Mouse (Mus musculus) MEL (cell line): ENCODE results near the gene Spred1. TPM values are rescaled to one million over a fixed set of nuclear protein-coding genes. Genes with fewer than 3 reads are reported as not detected.
"Not testable (repeated sequence)": the region's sequence is repeated elsewhere in the genome, so short reads cannot be mapped to it uniquely, and the experiment has no call there.

Experiments used
- DNase-seq: peaks from one replicate; pipeline ENCODE4 v3.0.0; 2011; ENCODE audit warnings: low read depth, low spot score
- H3K27ac ChIP-seq: 2 replicates; pipeline ENCODE4 v1.5.1; 2012; ENCODE audit warnings: low read depth, mild to moderate bottlenecking, control low read depth, low read length, moderate library complexity; ENCODE audit not compliant: control insufficient read depth
- H3K27me3 ChIP-seq, 2 experiments: fragments of 150-350 bp in 1 of 2; sonication (generic) in 1 of 2; 2 replicates each; pipeline ENCODE4 v1.6.1; 2012; ENCODE audit warnings: low read length in 2 of 2, mild to moderate bottlenecking in 2 of 2, improper control_type of control experiment in 1 of 2, moderate library complexity in 1 of 2; ENCODE audit not compliant: insufficient read depth in 2 of 2, control insufficient read depth in 1 of 2
- H3K36me3 ChIP-seq, 2 experiments: 2 replicates each; pipeline ENCODE4 v1.6.1; 2012 to 2014; ENCODE audit warnings: low read length in 2 of 2, improper control_type of control experiment in 1 of 2, inconsistent platforms in 1 of 2, mild to moderate bottlenecking in 1 of 2; ENCODE audit not compliant: insufficient read depth in 2 of 2, control insufficient read depth in 1 of 2
- H3K4me1 ChIP-seq, 2 experiments: fragments of 150-350 bp in 1 of 2; sonication (generic) in 1 of 2; 2 replicates each; pipeline ENCODE4 v1.6.1; 2012; ENCODE audit warnings: low read length in 2 of 2, improper control_type of control experiment in 1 of 2, mild to moderate bottlenecking in 1 of 2; ENCODE audit not compliant: insufficient read depth in 2 of 2, control insufficient read depth in 1 of 2
- H3K4me3 ChIP-seq, 2 experiments: fragments of 150-350 bp in 1 of 2; sonication (generic) in 1 of 2; 2 replicates each; pipeline ENCODE4 v1.5.1; 2012; ENCODE audit warnings: low read depth in 2 of 2, low read length in 2 of 2, mild to moderate bottlenecking in 2 of 2, moderate library complexity in 2 of 2, control low read depth in 1 of 2, improper control_type of control experiment in 1 of 2; ENCODE audit not compliant: control insufficient read depth in 1 of 2, insufficient read depth in 1 of 2
- H3K79me2 ChIP-seq: 2 replicates; pipeline ENCODE4 v1.6.1; 2012; ENCODE audit warnings: mild to moderate bottlenecking, low read length, moderate library complexity; ENCODE audit not compliant: control insufficient read depth, poor library complexity, insufficient read depth
- H3K9ac ChIP-seq: 2 replicates; pipeline ENCODE4 v1.6.1; 2012; ENCODE audit warnings: low read depth, mild to moderate bottlenecking, control low read depth, low read length, moderate library complexity; ENCODE audit not compliant: control insufficient read depth, poor library complexity, severe bottlenecking
- H3K9me3 ChIP-seq: fragments of 150-350 bp; sonication (generic); replicated peaks from 2 replicates; pipeline ENCODE4 v1.6.1; 2012; ENCODE audit warnings: mild to moderate bottlenecking, low read length, improper control_type of control experiment, moderate library complexity; ENCODE audit not compliant: insufficient read depth
- BHLHE40 ChIP-seq: IDR thresholded peaks from 2 replicates; pipeline ENCODE4 v1.6.1; 2012; ENCODE audit warnings: low read depth, mild to moderate bottlenecking, inconsistent platforms, low read length, improper control_type of control experiment, borderline replicate concordance
- CHD1 ChIP-seq: IDR thresholded peaks from 2 replicates; pipeline ENCODE4 v1.6.1; 2012; ENCODE audit warnings: low read depth, mild to moderate bottlenecking, inconsistent platforms, low read length, improper control_type of control experiment
- CTCF ChIP-seq, 3 experiments: IDR thresholded peaks in 2 of 3; conservative IDR thresholded peaks in 1 of 3; 2 replicates each; pipeline ENCODE4 v1.5.1; 2011 to 2012; ENCODE audit warnings: low read length in 3 of 3, low read depth in 2 of 3, mild to moderate bottlenecking in 2 of 3, improper control_type of control experiment in 1 of 3, inconsistent platforms in 1 of 3, mixed read lengths in 1 of 3, moderate library complexity in 1 of 3; ENCODE audit not compliant: control insufficient read depth in 1 of 3, insufficient read depth in 1 of 3, poor library complexity in 1 of 3, severe bottlenecking in 1 of 3
- E2F4 ChIP-seq: IDR thresholded peaks from 2 replicates; pipeline ENCODE4 v1.6.1; 2011; ENCODE audit warnings: low read depth, low read length, improper control_type of control experiment, borderline replicate concordance
- ELF1 ChIP-seq: IDR thresholded peaks from 2 replicates; pipeline ENCODE4 v1.6.1; 2014; ENCODE audit warnings: low read depth, mild to moderate bottlenecking, inconsistent platforms, low read length, improper control_type of control experiment, moderate library complexity
- EP300 ChIP-seq, 2 experiments: IDR thresholded peaks; 2 replicates each; pipeline ENCODE4 v1.6.1; 2011; ENCODE audit warnings: improper control_type of control experiment in 2 of 2, low read length in 2 of 2, low read depth in 1 of 2, mild to moderate bottlenecking in 1 of 2
- ETS1 ChIP-seq: IDR thresholded peaks from 2 replicates; pipeline ENCODE4 v1.6.1; 2012; ENCODE audit warnings: low read depth, mild to moderate bottlenecking, inconsistent platforms, low read length, improper control_type of control experiment, moderate library complexity
- GABPA ChIP-seq: IDR thresholded peaks from 2 replicates; pipeline ENCODE4 v1.6.1; 2012; ENCODE audit warnings: low read depth, mild to moderate bottlenecking, inconsistent platforms, low read length, improper control_type of control experiment, moderate library complexity
- HCFC1 ChIP-seq: IDR thresholded peaks from 2 replicates; pipeline ENCODE4 v1.6.1; 2012; ENCODE audit warnings: low read depth, mild to moderate bottlenecking, inconsistent platforms, low read length, improper control_type of control experiment, moderate library complexity
- JUND ChIP-seq: IDR thresholded peaks from 2 replicates; pipeline ENCODE4 v1.6.1; 2011; ENCODE audit warnings: low read depth, mild to moderate bottlenecking, improper control_type of control experiment, low read length
- MAFK ChIP-seq: IDR thresholded peaks from 2 replicates; pipeline ENCODE4 v1.6.1; 2011; ENCODE audit warnings: low read depth, mild to moderate bottlenecking, low read length, improper control_type of control experiment, borderline replicate concordance
- MAX ChIP-seq: IDR thresholded peaks from 2 replicates; pipeline ENCODE4 v1.6.1; 2011; ENCODE audit warnings: low read length, improper control_type of control experiment
- MAZ ChIP-seq: IDR thresholded peaks from 2 replicates; pipeline ENCODE4 v1.6.1; 2012; ENCODE audit warnings: low read depth, mild to moderate bottlenecking, inconsistent platforms, low read length, improper control_type of control experiment
- MEF2A ChIP-seq: IDR thresholded peaks from 2 replicates; pipeline ENCODE4 v1.6.1; 2014; ENCODE audit warnings: low read depth, mild to moderate bottlenecking, inconsistent platforms, low read length, improper control_type of control experiment; ENCODE audit not compliant: poor library complexity, insufficient replicate concordance, severe bottlenecking; ENCODE audit errors: extremely low read depth
- RCOR1 ChIP-seq: IDR thresholded peaks from 2 replicates; pipeline ENCODE4 v1.6.1; 2012; ENCODE audit warnings: low read depth, mild to moderate bottlenecking, inconsistent platforms, low read length, improper control_type of control experiment
- TAL1 ChIP-seq: IDR thresholded peaks from 2 replicates; pipeline ENCODE4 v1.6.1; 2012; ENCODE audit warnings: mild to moderate bottlenecking, inconsistent platforms, low read length, moderate library complexity, mixed read lengths
- UBTF ChIP-seq: IDR thresholded peaks from 2 replicates; pipeline ENCODE4 v1.6.1; 2012; ENCODE audit warnings: low read depth, mild to moderate bottlenecking, inconsistent platforms, low read length, improper control_type of control experiment, moderate library complexity, borderline replicate concordance; ENCODE audit not compliant: insufficient read depth
- ZC3H11A ChIP-seq: IDR thresholded peaks from 2 replicates; pipeline ENCODE4 v1.6.1; 2012; ENCODE audit warnings: low read depth, mild to moderate bottlenecking, inconsistent platforms, low read length, improper control_type of control experiment
- ZKSCAN1 ChIP-seq: IDR thresholded peaks from 2 replicates; pipeline ENCODE4 v1.6.1; 2012; ENCODE audit warnings: low read depth, mild to moderate bottlenecking, inconsistent platforms, low read length, improper control_type of control experiment, moderate library complexity
- ZNF384 ChIP-seq: IDR thresholded peaks from 2 replicates; pipeline ENCODE4 v1.6.1; 2012; ENCODE audit warnings: low read depth, mild to moderate bottlenecking, inconsistent platforms, low read length, improper control_type of control experiment
- polyA plus RNA-seq, 2 experiments: library from polyadenylated mRNA; stranded (reverse) in 1 of 2; unstranded in 1 of 2; fragments of >175 nt in 1 of 2; fragments of >200 nt in 1 of 2; gene quantifications; 2 replicates each; pipeline versions ENCODE4 v1.2.1 to v1.2.4; 2012; ENCODE audit warnings: low replicate concordance in 2 of 2, low read depth in 1 of 2; ENCODE audit not compliant: insufficient read length in 2 of 2, insufficient read depth in 1 of 2, missing spikeins in 1 of 2
- total RNA-seq: library from RNA; depleted of rRNA; stranded (reverse); fragments of 300-350 nt; gene quantifications from 2 replicates; pipeline ENCODE4 v1.2.3, GENCODE M21; 2012

The Spred1 gene
- total and polyA plus RNA-seq, 3 experiments: 14.3 to 19.9 TPM; not detected in 1

DNA sequence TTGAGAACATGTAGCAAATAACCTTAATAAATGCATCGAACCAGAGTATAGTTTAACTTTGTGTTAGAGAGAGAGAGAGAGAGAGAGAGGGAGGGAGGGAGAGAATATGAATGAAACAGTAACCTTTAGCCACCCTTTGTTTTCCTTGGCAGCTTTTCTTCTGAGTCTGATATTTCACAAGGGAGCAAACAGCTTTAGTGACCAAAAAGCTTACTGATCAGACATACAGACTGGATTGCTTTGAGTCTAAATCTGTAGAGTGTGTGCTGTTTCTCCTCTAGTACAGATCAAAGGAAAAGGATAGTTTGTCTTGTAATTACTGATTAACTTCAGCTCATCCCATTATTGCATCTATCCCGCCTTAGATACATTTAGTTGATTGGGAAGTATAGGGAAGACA, 8.0 kb downstream of the Spred1 start:
- H3K27ac ChIP-seq: no peak overlapping the region
- peaks cover 45% of the 10 kb centered on the region for H3K79me2 ChIP-seq
- TF ChIP-seq ZNF384 (no peak), MAZ (no peak), EP300 (IDR thresholded peaks at IDR 0.05; ENCODE audit: low read depth in 1 of 2, low read length in 2 of 2) (no peak), ZC3H11A (no peak), MAFK (no peak), UBTF (no peak), GABPA (no peak), HCFC1 (no peak), JUND (no peak), TAL1 (no peak), CTCF (IDR thresholded peaks at IDR 0.05 in 2 of 3, conservative IDR thresholded peaks at IDR 0.05 in 1 of 3; ENCODE audit: control insufficient read depth in 1 of 3, insufficient read depth in 1 of 3, low read depth in 2 of 3, low read length in 3 of 3, poor library complexity in 1 of 3, severe bottlenecking in 1 of 3) (no peak), RCOR1 (no peak), ZKSCAN1 (no peak), E2F4 (no peak), ELF1 (no peak)
- TF ChIP-seq, all 39 proteins: peak for 0
- no peak for DNase-seq
- Histone ChIP-seq H3K4me1 (peaks cover 4 to 5% of the 10 kb centered on the region in 2 experiments; a peak in 3 of 4 replicates), H3K27me3 (no peaks in the 10 kb centered on the region), H3K9me3 (no peaks in the 10 kb centered on the region), H3K9ac (no peak overlapping the region), H3K4me3 (no peak overlapping the region), H3K36me3 (peaks cover 4 to 18% of the 10 kb centered on the region in 2 experiments; a peak in 3 of 4 replicates)

DNA sequence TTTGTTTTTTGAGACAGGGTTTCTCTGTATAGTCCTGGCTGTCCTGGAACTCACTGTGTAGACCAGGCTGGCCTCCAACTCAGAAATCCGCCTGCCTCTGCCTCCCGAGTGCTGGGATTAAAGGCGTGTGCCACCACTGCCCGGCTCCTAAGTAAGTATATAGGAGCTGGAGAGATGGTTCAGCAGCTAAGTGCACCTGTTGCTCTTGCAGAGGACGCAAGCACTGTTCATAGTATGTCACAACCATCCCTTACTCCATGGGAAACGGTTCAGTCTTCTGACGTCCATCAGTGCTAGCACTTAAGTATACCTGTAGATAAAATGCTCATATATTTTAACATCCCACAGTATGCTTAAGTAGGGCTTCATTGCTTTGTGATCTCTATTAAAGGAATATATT, 9.9 kb downstream of the Spred1 start:
- H3K4me1 ChIP-seq: peaks cover 10 to 14% of the 10 kb centered on the region in 2 experiments; a peak in 3 of 4 replicates
- H3K4me3 ChIP-seq, DNase-seq, H3K27me3 ChIP-seq, H3K9ac ChIP-seq, H3K27ac ChIP-seq, H3K9me3 ChIP-seq: not testable (repeated sequence)
- H3K36me3 ChIP-seq: peaks cover 4 to 23% of the 10 kb centered on the region in 2 experiments
- peaks cover 48% of the 10 kb centered on the region for H3K79me2 ChIP-seq

DNA sequence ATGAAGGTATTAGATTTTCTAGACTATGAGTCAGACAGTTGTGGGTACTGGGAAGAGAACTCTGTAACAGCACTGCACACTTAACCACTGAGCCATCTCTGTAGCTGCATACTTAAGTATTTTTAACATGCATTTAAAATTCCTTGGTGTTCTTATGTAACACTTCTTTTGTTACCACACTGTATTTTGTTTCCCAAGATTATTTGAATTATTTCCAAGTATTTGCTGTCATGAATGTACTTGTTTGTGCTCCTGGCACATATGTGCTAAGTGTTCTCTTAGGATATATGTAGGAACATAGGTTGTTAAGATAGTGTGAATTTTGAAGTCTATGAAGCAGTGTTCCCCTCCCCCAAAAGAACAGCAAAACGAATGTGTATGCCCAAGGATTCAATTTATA, 10.7 kb downstream of the Spred1 start:
- Histone ChIP-seq H3K9me3 (no peaks in the 10 kb centered on the region), H3K9ac (no peak overlapping the region), H3K4me1 (peaks cover 10 to 15% of the 10 kb centered on the region in 2 experiments; a peak in 3 of 4 replicates), H3K27ac (no peak overlapping the region), H3K27me3 (no peaks in the 10 kb centered on the region), H3K36me3 (peaks cover 4 to 26% of the 10 kb centered on the region in 2 experiments), H3K4me3 (no peak overlapping the region), H3K79me2 (peaks cover 50% of the 10 kb centered on the region)
- DNase-seq: no peak
- no peak for TF ChIP-seq BHLHE40
- no peak for TF ChIP-seq ETS1
- no peak for TF ChIP-seq ZC3H11A
- TF ChIP-seq ELF1: no peak
- no peak for TF ChIP-seq MEF2A
- TF ChIP-seq EP300 (IDR thresholded peaks at IDR 0.05; ENCODE audit: low read depth in 1 of 2, low read length in 2 of 2): no peak
- no peak for TF ChIP-seq HCFC1
- TF ChIP-seq CHD1: no peak
- no peak for TF ChIP-seq JUND
- TF ChIP-seq MAX: no peak
- no peak for TF ChIP-seq TAL1
- TF ChIP-seq ZKSCAN1: no peak
